Mouse (Mus musculus) G1E (cell line): ENCODE data around the gene Irak2.

ENCODE experiments used
- CTCF ChIP-seq: IDR thresholded peaks from 2 replicates; pipeline ENCODE4 v1.5.1; 2012; ENCODE audit warnings: low read depth, low read length, inconsistent platforms, mixed read lengths
- GATA1 ChIP-seq: IDR thresholded peaks from 2 replicates; pipeline ENCODE4 v1.6.1; 2012; ENCODE audit warnings: borderline replicate concordance, low read length, inconsistent platforms, mixed read lengths

DNA sequence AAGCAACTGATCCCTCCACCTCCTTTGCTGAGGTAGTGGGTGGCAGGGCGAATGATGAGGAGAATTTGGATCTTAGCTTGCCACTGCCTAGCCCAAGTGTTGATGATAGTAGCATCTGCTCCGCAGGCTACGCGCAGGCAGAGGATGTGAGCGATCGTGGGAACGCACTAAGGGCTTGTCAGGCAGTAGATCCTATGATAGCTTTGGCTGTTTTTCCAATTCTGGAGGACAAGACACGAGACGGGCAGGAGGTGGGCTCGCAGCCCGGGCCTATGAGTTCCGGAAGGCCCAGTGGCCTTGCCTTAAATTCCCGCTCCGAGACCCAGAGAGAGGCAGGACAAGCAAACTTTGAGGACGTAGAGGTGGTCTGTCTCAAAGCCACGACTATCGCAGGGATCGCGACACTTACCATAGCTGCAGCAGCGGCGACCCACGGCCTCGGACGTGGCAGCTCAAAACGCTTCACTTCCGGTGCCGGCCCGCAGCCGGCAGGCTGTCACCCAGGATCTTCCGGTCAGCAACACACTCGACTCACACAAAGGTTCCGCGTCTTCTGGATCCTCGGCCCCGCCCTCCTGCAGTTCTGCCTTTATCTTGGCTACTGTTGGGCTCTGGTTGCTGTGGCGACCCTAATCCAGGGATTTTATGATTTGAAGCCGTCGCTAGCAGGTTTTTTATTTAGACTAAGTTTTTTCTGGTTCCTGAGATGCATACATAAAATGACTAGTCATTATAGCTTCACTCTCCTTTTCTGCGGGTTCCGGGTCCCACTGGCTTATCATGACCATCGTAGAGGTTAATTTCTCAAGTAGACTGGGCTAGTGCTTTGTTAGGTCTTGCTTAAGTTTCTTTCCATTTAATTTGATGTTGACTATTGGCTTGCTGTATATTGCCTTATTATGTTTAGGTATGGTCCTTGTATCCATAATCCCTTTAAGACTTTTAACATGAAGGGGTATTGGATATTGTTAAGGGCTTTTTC, 102.3 kb downstream of the Irak2 start, which contains the start of gene Sec13:
- TF ChIP-seq CTCF (no peak), GATA1 (no peak)
